Mouse (Mus musculus): Measurements from ENCODE around the gene Rab40c. TPM values are rescaled to one million over a fixed set of nuclear protein-coding genes. Genes with fewer than 3 reads are reported as not detected.

Rab40c gene
- polyA plus RNA-seq (2015; fragmentation: Nextera tagmentation; extraction: Ambion mirVana): 32.9 and 36.6 TPM in 2 replicates

DNA sequence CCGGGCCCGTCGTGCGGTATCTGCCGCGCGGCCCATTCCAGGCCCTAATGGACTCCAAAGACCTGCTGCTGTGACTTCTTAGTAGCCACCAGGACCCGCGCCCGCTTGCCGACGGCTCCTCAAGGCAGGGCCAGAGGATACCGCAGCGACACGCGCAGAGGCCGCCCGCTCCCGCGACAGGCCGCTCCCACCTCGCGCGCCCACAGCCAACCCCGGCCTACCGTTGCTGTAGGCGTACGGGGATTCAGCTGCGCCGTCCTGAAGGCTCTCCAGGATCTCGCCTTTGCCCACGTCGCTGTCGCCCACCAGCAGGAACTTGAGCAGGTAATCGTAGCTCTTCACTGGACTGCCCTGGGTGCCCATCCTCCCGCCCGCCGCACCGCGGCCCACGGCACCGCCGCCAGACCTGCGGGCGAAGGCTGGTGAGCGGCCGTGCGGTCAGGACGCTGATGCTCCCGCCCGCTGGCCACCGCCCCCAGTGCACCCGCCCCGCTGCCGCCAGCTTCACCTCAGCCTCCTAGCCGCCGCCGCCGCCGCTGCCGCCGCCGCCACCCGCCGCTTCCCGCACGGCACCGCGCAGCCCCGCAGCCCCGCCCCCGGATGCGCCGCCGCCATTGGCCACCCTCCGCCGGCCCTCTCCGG lies at the start of gene Rab40c:
Gene Rab40c, minus strand, starts transcription at position 584 of the 642 bp plus-strand sequence.
- peak within 1 kb of the TSS; percentile 98 for H3K4me3 ChIP-seq
- H3K27ac ChIP-seq: peak within 1 kb of the TSS; percentile 88
- H3K9me3 ChIP-seq: no peaks in the 10 kb centered on the region
- no peaks in the 10 kb centered on the region for H3K27me3 ChIP-seq
- H3K4me1 ChIP-seq: peaks cover 18% of the 10 kb centered on the region
- peak within 1 kb of the TSS; percentile 87 for H3K4me2 ChIP-seq
- no peak for ATAC-seq (ENCODE audit: insufficient number of reproducible peaks, insufficient read depth, low FRiP score, low TSS enrichment, low read depth)
- under 1% methylated on average over 66 of the region's 78 CpGs for WGBS
- peak within 1 kb of the TSS; percentile 92 for H3K9ac ChIP-seq
- H3K36me3 ChIP-seq: peaks cover 30% of the 10 kb centered on the region

- 81% methylated on average over 1 of the region's 1 CpGs for WGBS
These were observed 48.6 kb upstream of the Rab40c start for GRCm38 (mm10) chr17:25968176-25968575.

GRCm38 (mm10) chr17:25967652-25968051 lies 48.1 kb upstream of the Rab40c start:
- H3K36me3 ChIP-seq: peaks cover 43% of the 10 kb centered on the region
- ATAC-seq (ENCODE audit: insufficient number of reproducible peaks, insufficient read depth, low FRiP score, low TSS enrichment, low read depth): no peak
- 72% methylated on average over 3 of the region's 3 CpGs for WGBS
- no peaks in the 10 kb centered on the region for H3K9me3 ChIP-seq
- no peak overlapping the region for H3K4me3 ChIP-seq
- no peak overlapping the region for H3K4me2 ChIP-seq
- no peak overlapping the region for H3K27ac ChIP-seq
- H3K9ac ChIP-seq: no peak overlapping the region
- no peaks in the 10 kb centered on the region for H3K27me3 ChIP-seq
- H3K4me1 ChIP-seq: peaks cover under 1% of the 10 kb centered on the region; the same call in 1 of the 2 replicates

More at GRCm38 (mm10) chr17:25968176-25968575, 48.6 kb upstream of the Rab40c start:
- Histone ChIP-seq H3K27ac (no peak overlapping the region), H3K4me1 (peaks cover 6% of the 10 kb centered on the region; the same call in 1 of the 2 replicates), H3K4me2 (no peak overlapping the region), H3K4me3 (no peak overlapping the region), H3K9ac (no peak overlapping the region), H3K36me3 (peaks cover 42% of the 10 kb centered on the region), H3K9me3 (no peaks in the 10 kb centered on the region), H3K27me3 (no peaks in the 10 kb centered on the region)
- ATAC-seq (ENCODE audit: insufficient number of reproducible peaks, insufficient read depth, low FRiP score, low TSS enrichment, low read depth): no peak

- no peak overlapping the region for H3K27ac ChIP-seq
- H3K4me1 ChIP-seq: no peaks in the 10 kb centered on the region
- H3K9ac ChIP-seq: no peak overlapping the region
- no peaks in the 10 kb centered on the region for H3K9me3 ChIP-seq
- 90% methylated on average over 7 of the region's 7 CpGs for WGBS
- H3K4me3 ChIP-seq: no peak overlapping the region
- H3K36me3 ChIP-seq: peaks cover 70% of the 10 kb centered on the region
- no peak for ATAC-seq (ENCODE audit: insufficient number of reproducible peaks, insufficient read depth, low FRiP score, low TSS enrichment, low read depth)
- no peaks in the 10 kb centered on the region for H3K27me3 ChIP-seq
- no peak overlapping the region for H3K4me2 ChIP-seq
These were observed 44.7 kb upstream of the Rab40c start for GRCm38 (mm10) chr17:25964271-25964670.

DNA sequence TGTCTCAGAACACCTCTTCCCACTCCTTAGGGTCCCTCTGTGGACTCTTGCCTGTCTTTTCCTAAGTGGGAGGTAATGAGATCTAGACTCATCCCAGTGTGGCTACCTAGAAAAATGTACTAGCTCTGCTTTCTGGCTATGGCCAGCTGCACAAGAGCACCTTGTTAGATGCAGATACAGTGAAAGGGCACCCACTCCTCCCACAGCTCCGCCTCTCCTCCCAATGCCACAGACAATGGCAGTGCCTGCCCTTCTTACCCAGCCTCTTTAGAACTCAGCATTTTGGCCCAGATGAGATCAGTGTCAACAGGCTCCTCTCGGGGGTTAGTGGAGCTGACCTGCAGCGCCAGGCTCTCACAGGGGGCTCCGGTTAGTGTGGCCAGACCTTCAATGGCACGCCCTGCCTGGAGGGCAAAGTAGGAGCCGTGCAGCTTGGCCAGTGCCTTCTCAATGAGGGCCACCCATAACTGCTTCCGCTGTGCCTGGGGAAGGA lies 42.9 kb upstream of the Rab40c start:
- Histone ChIP-seq H3K4me3 (no peak overlapping the region), H3K9ac (no peak overlapping the region), H3K36me3 (peaks cover 87% of the 10 kb centered on the region), H3K4me2 (no peak overlapping the region), H3K27ac (no peak overlapping the region), H3K27me3 (no peaks in the 10 kb centered on the region), H3K4me1 (no peaks in the 10 kb centered on the region), H3K9me3 (no peaks in the 10 kb centered on the region)
- 88% methylated on average over 7 of the region's 7 CpGs for WGBS
- ATAC-seq (ENCODE audit: insufficient number of reproducible peaks, insufficient read depth, low FRiP score, low TSS enrichment, low read depth): no peak

DNA sequence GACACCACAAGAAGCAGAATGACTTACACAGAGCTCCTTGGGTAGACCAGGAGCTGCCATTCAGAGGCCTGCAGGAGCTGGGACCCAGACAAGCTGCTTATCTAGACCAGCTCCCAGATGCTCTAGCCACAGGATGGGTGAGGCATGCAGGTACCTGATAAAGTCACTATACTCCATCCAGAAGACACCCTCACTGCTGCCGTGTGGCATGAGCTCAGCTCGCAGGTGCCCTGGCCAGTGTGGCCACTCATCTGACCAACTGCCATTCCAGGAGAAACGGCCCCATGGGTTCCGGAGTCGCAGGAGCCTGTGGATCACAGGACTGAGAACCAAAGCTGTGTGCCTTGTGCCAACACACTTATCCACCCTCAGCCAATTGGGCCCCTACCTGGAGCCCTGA lies 42.0 kb upstream of the Rab40c start:
- Histone ChIP-seq H3K27ac (no peak overlapping the region), H3K9ac (no peak overlapping the region), H3K9me3 (no peaks in the 10 kb centered on the region), H3K27me3 (no peaks in the 10 kb centered on the region), H3K4me2 (no peak overlapping the region), H3K36me3 (peaks cover 87% of the 10 kb centered on the region), H3K4me3 (no peak overlapping the region), H3K4me1 (0 out of 2 replicates have a peak, but pooled peaks cover 4% of the 10 kb centered on the region)
- no peak for ATAC-seq (ENCODE audit: insufficient number of reproducible peaks, insufficient read depth, low FRiP score, low TSS enrichment, low read depth)
- 94% methylated on average over 5 of the region's 5 CpGs for WGBS

GRCm38 (mm10) chr17:25959630-25960467 lies 40.3 kb upstream of the Rab40c start:
- Histone ChIP-seq H3K27ac (no peak overlapping the region), H3K4me3 (no peak overlapping the region), H3K9ac (no peak overlapping the region), H3K36me3 (peaks cover 76% of the 10 kb centered on the region), H3K27me3 (no peaks in the 10 kb centered on the region), H3K4me2 (no peak overlapping the region), H3K9me3 (no peaks in the 10 kb centered on the region), H3K4me1 (peaks cover 9% of the 10 kb centered on the region)
- no peak for ATAC-seq (ENCODE audit: insufficient number of reproducible peaks, insufficient read depth, low FRiP score, low TSS enrichment, low read depth)
- WGBS: 90% methylated on average over 23 of the region's 23 CpGs

DNA sequence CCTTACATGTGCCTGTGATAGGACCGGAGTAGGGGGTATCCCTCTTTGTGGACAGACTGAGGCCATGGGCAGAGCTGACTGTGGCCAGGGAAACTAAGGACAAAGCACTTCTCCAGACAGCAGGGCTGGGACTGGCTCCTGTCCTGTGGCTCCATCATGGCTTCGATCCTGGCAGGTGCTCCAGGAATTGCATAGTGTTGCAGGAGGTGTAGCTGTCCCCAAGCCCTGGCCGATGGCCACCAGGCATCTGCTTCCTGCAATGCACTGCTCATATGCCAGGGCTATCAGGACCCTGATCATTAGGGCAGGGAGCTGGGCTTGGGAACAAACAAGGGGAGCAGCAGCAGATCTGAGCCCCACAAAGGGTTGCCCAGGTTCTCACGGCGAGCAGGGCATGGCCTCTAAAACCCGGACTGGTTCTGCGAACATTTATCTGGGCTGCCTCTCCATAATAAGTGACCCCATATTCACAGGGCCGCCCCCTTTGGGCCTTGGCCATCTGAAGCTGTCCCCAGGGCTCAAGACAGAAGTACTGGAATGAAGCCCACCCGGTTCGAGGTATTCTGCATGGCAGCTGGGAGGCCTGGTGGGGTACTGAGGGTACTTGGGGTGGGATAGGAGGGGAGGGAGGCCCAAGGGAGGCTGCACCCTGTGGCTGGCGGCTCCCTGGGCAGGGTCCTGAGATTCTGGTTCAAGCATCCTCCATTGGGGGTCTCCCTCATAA lies 39.4 kb upstream of the Rab40c start:
- H3K9ac ChIP-seq: no peak overlapping the region
- H3K27me3 ChIP-seq: peaks cover 3% of the 10 kb centered on the region
- ATAC-seq (ENCODE audit: insufficient number of reproducible peaks, insufficient read depth, low FRiP score, low TSS enrichment, low read depth): no peak
- no peak overlapping the region for H3K4me2 ChIP-seq
- H3K4me1 ChIP-seq: peaks cover 9% of the 10 kb centered on the region
- H3K9me3 ChIP-seq: no peaks in the 10 kb centered on the region
- H3K36me3 ChIP-seq: peaks cover 67% of the 10 kb centered on the region
- H3K4me3 ChIP-seq: no peak overlapping the region
- WGBS: 95% methylated on average over 11 of the region's 11 CpGs
- no peak overlapping the region for H3K27ac ChIP-seq

DNA sequence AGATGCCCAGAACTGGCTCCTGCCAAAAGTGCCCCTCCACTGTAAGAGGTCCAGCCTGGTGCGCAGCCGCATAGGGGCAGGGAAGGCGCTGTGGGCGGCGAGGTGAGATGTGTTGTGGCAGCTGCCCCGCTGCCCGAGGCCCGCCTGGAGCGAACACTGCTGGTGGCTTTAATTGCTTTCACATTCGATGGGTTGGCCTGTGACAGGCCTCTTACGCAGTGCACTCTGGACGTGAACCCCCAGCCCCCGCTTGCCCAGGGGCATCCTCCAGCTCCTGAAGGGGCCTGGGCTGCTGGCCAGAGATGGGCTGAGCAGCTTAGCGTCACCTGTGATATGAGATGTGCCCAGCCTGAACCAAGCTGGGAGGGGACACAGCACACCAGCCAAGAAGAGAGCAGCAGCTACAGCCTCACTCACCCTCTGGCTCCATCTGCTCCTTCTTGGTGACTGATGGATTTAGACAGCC lies 38.1 kb upstream of the Rab40c start:
- H3K9ac ChIP-seq: no peak overlapping the region
- peaks cover 9% of the 10 kb centered on the region for H3K4me1 ChIP-seq
- H3K9me3 ChIP-seq: no peaks in the 10 kb centered on the region
- H3K36me3 ChIP-seq: peaks cover 54% of the 10 kb centered on the region
- no peak overlapping the region for H3K27ac ChIP-seq
- H3K4me3 ChIP-seq: no peak overlapping the region
- WGBS: 63% methylated on average over 14 of the region's 14 CpGs
- H3K4me2 ChIP-seq: no peak overlapping the region
- ATAC-seq (ENCODE audit: insufficient number of reproducible peaks, insufficient read depth, low FRiP score, low TSS enrichment, low read depth): no peak
- H3K27me3 ChIP-seq: peaks cover 16% of the 10 kb centered on the region

GRCm38 (mm10) chr17:25956631-25957030 lies 37.1 kb upstream of the Rab40c start:
- Histone ChIP-seq H3K27me3 (peaks cover 26% of the 10 kb centered on the region), H3K27ac (no peak overlapping the region), H3K36me3 (peaks cover 44% of the 10 kb centered on the region), H3K9ac (peak overlapping the region; percentile 21; the same call in 1 of the 2 replicates), H3K9me3 (no peaks in the 10 kb centered on the region), H3K4me1 (peaks cover 18% of the 10 kb centered on the region), H3K4me3 (no peak overlapping the region), H3K4me2 (no peak overlapping the region)
- ATAC-seq (ENCODE audit: insufficient number of reproducible peaks, insufficient read depth, low FRiP score, low TSS enrichment, low read depth): no peak
- 68% methylated on average over 7 of the region's 7 CpGs for WGBS

DNA sequence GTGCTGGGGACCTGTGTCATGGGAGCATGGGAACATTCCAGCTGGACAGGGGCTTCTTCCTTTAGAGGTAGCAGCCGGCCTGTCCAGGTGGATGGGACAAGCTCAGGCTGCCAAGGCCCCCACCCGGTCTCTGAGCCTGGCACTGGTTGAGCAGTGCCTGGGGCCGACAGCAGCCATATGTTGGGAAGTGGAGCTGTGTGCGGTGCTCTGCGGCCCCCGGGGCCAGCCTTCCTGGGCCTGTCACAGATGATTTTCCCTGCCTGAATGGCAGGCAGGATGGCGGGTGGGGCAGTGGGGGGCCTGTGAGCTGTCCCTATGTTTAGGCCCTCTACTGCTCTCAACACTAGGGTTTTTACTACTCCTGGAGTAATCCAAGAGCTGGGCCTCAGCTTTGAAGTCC lies 36.7 kb upstream of the Rab40c start:
- H3K4me2 ChIP-seq: no peak overlapping the region
- H3K36me3 ChIP-seq: peaks cover 39% of the 10 kb centered on the region
- no peak overlapping the region for H3K9ac ChIP-seq
- no peak for ATAC-seq (ENCODE audit: insufficient number of reproducible peaks, insufficient read depth, low FRiP score, low TSS enrichment, low read depth)
- H3K27ac ChIP-seq: no peak overlapping the region
- WGBS: 48% methylated on average over 7 of the region's 7 CpGs
- peaks cover 30% of the 10 kb centered on the region for H3K27me3 ChIP-seq
- H3K4me3 ChIP-seq: no peak overlapping the region
- H3K4me1 ChIP-seq: peaks cover 22% of the 10 kb centered on the region
- no peaks in the 10 kb centered on the region for H3K9me3 ChIP-seq

All from embryonic facial prominence, embryonic 13.5 days (tissue).